Mouse (Mus musculus) CD4-positive, CD25-positive, alpha-beta regulatory T cell, adult 4 months (primary cell): ENCODE measurements around the gene Scn10a. TPM values are rescaled to one million over a fixed set of nuclear protein-coding genes. Genes with fewer than 3 reads are reported as not detected.

Experiments used
- ATAC-seq: one replicate; pipeline ENCODE4 v1.8.0; 2017
- polyA plus RNA-seq, 2 experiments: library from polyadenylated mRNA; unstranded; fragments of 100-300 nt; shearing (Covaris generic); gene quantifications; one replicate each; pipeline ENCODE4 v1.2.1; 2017

Gene Scn10a
- polyA plus RNA-seq, 2 experiments from 2014 or later, result not detected

GRCm38 (mm10) chr9:119574366-119574765 lies 144.8 kb downstream of the Scn10a start:
- ATAC-seq, result no peak

- ATAC-seq, result no peak
Observed at GRCm38 (mm10) chr9:119573009-119573408, 146.1 kb downstream of the Scn10a start.

- no peak for ATAC-seq
Observed at GRCm38 (mm10) chr9:119571411-119571888, 147.7 kb downstream of the Scn10a start.

GRCm38 (mm10) chr9:119570652-119571051 lies 148.5 kb downstream of the Scn10a start:
- no peak for ATAC-seq

GRCm38 (mm10) chr9:119568732-119569131 lies 150.4 kb downstream of the Scn10a start:
- no peak for ATAC-seq

GRCm38 (mm10) chr9:119567800-119568199 lies 151.3 kb downstream of the Scn10a start:
- ATAC-seq, result no peak

GRCm38 (mm10) chr9:119566214-119566613 lies 152.9 kb downstream of the Scn10a start:
- no peak for ATAC-seq

- no peak for ATAC-seq
Observed at GRCm38 (mm10) chr9:119564803-119565202, 154.3 kb downstream of the Scn10a start.

- ATAC-seq, result no peak
Observed at GRCm38 (mm10) chr9:119563617-119564016, 155.5 kb downstream of the Scn10a start.

- ATAC-seq, result no peak
Observed at GRCm38 (mm10) chr9:119562256-119562655, 156.9 kb downstream of the Scn10a start.

- ATAC-seq, result no peak
Observed at GRCm38 (mm10) chr9:119561746-119562145, 157.4 kb downstream of the Scn10a start.

- ATAC-seq, result no peak
Observed at GRCm38 (mm10) chr9:119559537-119560276, 159.4 kb downstream of the Scn10a start.

Other genes with a start within 250 kb of the Scn10a start
- gene Scn5a, start 140.3 kb downstream of the Scn10a start, polyA plus RNA-seq, result not detected
- gene Scn11a, start 106.1 kb upstream of the Scn10a start, polyA plus RNA-seq, result 1 to 10 TPM in 1 of 2 experiments, under 1 TPM in 1; 0.83 to 1.1 TPM
- gene Wdr48, start 175.6 kb upstream of the Scn10a start, polyA plus RNA-seq, result 10 to 100 TPM; 38.6 to 46.9 TPM
- 1 to 10 TPM; 3.6 to 7.5 TPM for gene Gorasp1, start 218.2 kb upstream of the Scn10a start, polyA plus RNA-seq
- under 1 TPM in 1 of 2 experiments, not detected in 1; 0.15 TPM for gene Ttc21a, start 218.3 kb upstream of the Scn10a start, polyA plus RNA-seq